26 mouse cellular contexts compared by ENCODE assay signal in the genomic region with DNA sequence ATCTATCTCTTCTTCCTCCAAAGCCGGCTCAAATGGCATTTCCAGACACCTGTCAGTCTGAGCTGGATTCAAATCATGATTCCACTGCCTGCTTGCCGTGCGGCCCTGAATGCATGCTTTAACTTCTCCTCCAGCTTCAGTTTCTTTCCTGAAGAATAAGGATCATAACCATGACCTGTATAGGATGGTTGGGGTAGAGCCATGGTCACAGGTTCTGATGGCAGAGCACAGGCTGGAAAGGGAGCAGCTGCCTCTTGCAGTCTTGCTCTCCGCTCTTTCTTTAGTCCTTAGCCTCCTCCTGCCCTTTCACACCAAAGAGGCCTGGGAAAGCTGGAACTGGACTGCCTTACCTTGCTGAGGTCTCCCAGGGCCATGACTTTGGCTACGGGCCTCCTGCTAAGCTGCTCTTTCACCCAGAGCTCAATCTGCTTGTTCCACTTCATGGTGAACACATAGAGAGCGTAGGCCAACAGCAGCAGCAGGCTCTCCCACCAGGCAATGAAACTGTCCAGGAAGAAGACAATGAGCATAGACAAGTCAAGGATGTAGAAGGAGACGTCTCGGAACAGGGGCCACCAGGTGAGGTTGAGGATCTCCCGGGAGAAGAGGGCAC. TPM values are rescaled to one million over a fixed set of nuclear protein-coding genes. Genes with fewer than 3 reads are reported as not detected.
A peak's percentile ranks its signal among the peaks of the same experiment; 100 is the strongest.
DNase-seq lines count a peak whose midpoint lies in the region; ATAC-seq and TF ChIP-seq lines count a peak whose summit lies in the region.
"Had no signal": no experiment of that assay in that cellular context is flagged by ENCODE, and none has a peak within 500 bp of the region (broad histone marks: within the 10 kb centered on the region; RNA-seq: fewer than 3 reads in every experiment).

No protein-coding gene starts in this region.

- H3K4me3 ChIP-seq in CH12.LX (replicated peaks in 1 of 3; ENCODE audit: low read depth in 2 of 3, low read length in 2 of 3, poor library complexity in 1 of 3) (no peak overlapping the region), E14TG2a.4 (replicated peaks; ENCODE audit: low read length) (0 out of 2 replicates have a peak overlapping the region, but pooled peaks have one; percentile 10), MEL (ENCODE audit: control insufficient read depth in 1 of 2, insufficient read depth in 1 of 2, low read depth in 2 of 2, low read length in 2 of 2) (no peak overlapping the region)
- H3K4me3 ChIP-seq: embryonic facial prominence, embryonic 10.5 days; embryonic facial prominence, embryonic 12.5 days; erythroblast, embryonic 14.5 days; forebrain, embryonic 10.5 days; forebrain, embryonic 12.5 days; gastrocnemius, adult 2 months had no signal

- TF ChIP-seq CTCF in CH12.LX (conservative IDR thresholded peaks at IDR 0.05 in 1 of 2, IDR thresholded peaks at IDR 0.05 in 1 of 2; ENCODE audit: low read depth in 2 of 2, low read length in 2 of 2) (no peak), E14TG2a.4 (conservative IDR thresholded peaks at IDR 0.05; ENCODE audit: low read length) (no peak), MEL (IDR thresholded peaks at IDR 0.05 in 2 of 3, conservative IDR thresholded peaks at IDR 0.05 in 1 of 3; ENCODE audit: control insufficient read depth in 1 of 3, insufficient read depth in 1 of 3, low read depth in 2 of 3, low read length in 3 of 3, poor library complexity in 1 of 3, severe bottlenecking in 1 of 3) (no peak)

- ATAC-seq in activated CD4-positive, CD25-positive, alpha-beta regulatory T cell, adult 4 months = no peak
- ATAC-seq: forebrain, embryonic 14.5 days; forebrain, embryonic 16.5 days had no signal

- DNase-seq in adrenal gland, postnatal 14 days = peak; percentile 61
- no peak for DNase-seq in adrenal gland, postnatal 4 days (ENCODE audit: low spot score in 2 of 2)
- DNase-seq in CH12.LX (ENCODE audit: extremely low read depth) (no peak), MEL (ENCODE audit: low read depth, low spot score) (peak; percentile 54)
- DNase-seq in cerebellum, adult 8-10 months = no peak
- DNase-seq in lung, adult 18-20 months = no peak
- DNase-seq: adrenal gland, adult 2 months; adrenal gland, postnatal 25 days; cerebellum, adult 11 months; cerebellum, adult 18-20 months; cerebellum, adult 9-10 months; cerebellum, postnatal 10 days; cerebellum, postnatal 25 days; gastrocnemius, adult 2 months had no signal

- H3K9me3 ChIP-seq in CH12.LX (replicated peaks; ENCODE audit: low read length) (no peaks in the 10 kb centered on the region), E14TG2a.4 (ENCODE audit: low read length) (no peaks in the 10 kb centered on the region), MEL (replicated peaks; ENCODE audit: insufficient read depth, low read length) (no peaks in the 10 kb centered on the region)
- H3K9me3 ChIP-seq: embryonic facial prominence, embryonic 10.5 days; embryonic facial prominence, embryonic 12.5 days; forebrain, embryonic 10.5 days; forebrain, embryonic 12.5 days; G1E had no signal

- no peak overlapping the region for H3K4me2 ChIP-seq in CH12.LX (ENCODE audit: insufficient read depth, low read depth, poor library complexity, severe bottlenecking)
- H3K4me2 ChIP-seq: embryonic facial prominence, embryonic 12.5 days; forebrain, embryonic 12.5 days had no signal

- TF ChIP-seq EP300 in CH12.LX (IDR thresholded peaks at IDR 0.05; ENCODE audit: low read length) (no peak), MEL (IDR thresholded peaks at IDR 0.05; ENCODE audit: low read depth in 1 of 2, low read length in 2 of 2) (no peak)

- dilution Hi-C loops in CH12.LX (cut with MboI; ENCODE audit: extremely low pct_ligation_motif_present, extremely low pct_unique_long_range_greater_than_20kb, low sequenced_read_pairs) = no loop called here

- H3K79me2 ChIP-seq in CH12.LX (replicated peaks; ENCODE audit: control insufficient read depth, extremely low read depth, insufficient read depth, poor library complexity, severe bottlenecking) (no peaks in the 10 kb centered on the region), MEL (ENCODE audit: control insufficient read depth, insufficient read depth, low read length, poor library complexity) (no peaks in the 10 kb centered on the region)

- H3K27me3 ChIP-seq in CH12.LX (replicated peaks) (peaks cover 76% of the 10 kb centered on the region), E14TG2a.4 (ENCODE audit: insufficient read depth, low read length) (peaks cover 80% of the 10 kb centered on the region), MEL (ENCODE audit: control insufficient read depth in 1 of 2, insufficient read depth in 2 of 2, low read length in 2 of 2) (peaks cover 2% of the 10 kb centered on the region in 2 experiments; a peak in 2 of 4 replicates)

- TF ChIP-seq POLR2A in CH12.LX (IDR thresholded peaks at IDR 0.05; ENCODE audit: low read depth, low read length) (peak; percentile 62), MEL (IDR thresholded peaks at IDR 0.05; ENCODE audit: control insufficient read depth in 1 of 2, insufficient read depth in 1 of 2, low read depth in 1 of 2, low read length in 2 of 2, poor library complexity in 1 of 2) (peak; percentile 80 to 83; a peak in 3 of 4 replicates)

- H3K36me3 ChIP-seq in CH12.LX (replicated peaks in 1 of 2; ENCODE audit: control insufficient read depth in 1 of 2, insufficient read depth in 1 of 2, low read length in 1 of 2) = no peaks in the 10 kb centered on the region
- H3K36me3 ChIP-seq in E14TG2a.4 (ENCODE audit: insufficient read depth, low read length) = no peaks in the 10 kb centered on the region
- no peaks in the 10 kb centered on the region for H3K36me3 ChIP-seq in MEL (ENCODE audit: control insufficient read depth in 1 of 2, insufficient read depth in 2 of 2, low read length in 2 of 2)
- H3K36me3 ChIP-seq: embryonic facial prominence, embryonic 10.5 days; embryonic facial prominence, embryonic 12.5 days; forebrain, embryonic 10.5 days; forebrain, embryonic 12.5 days; G1E had no signal

- H3K27ac ChIP-seq in CH12.LX (ENCODE audit: insufficient read depth, low read depth) (no peak overlapping the region), MEL (ENCODE audit: control insufficient read depth, low read depth, low read length) (no peak overlapping the region)
- H3K27ac ChIP-seq: embryonic facial prominence, embryonic 10.5 days; embryonic facial prominence, embryonic 12.5 days; forebrain, embryonic 10.5 days; forebrain, embryonic 12.5 days; gastrocnemius, adult 2 months had no signal

- no peak overlapping the region for H3K9ac ChIP-seq in CH12.LX (ENCODE audit: insufficient read depth, low read depth)
- H3K9ac ChIP-seq in MEL (ENCODE audit: control insufficient read depth, low read depth, low read length, poor library complexity, severe bottlenecking) = no peak overlapping the region
- H3K9ac ChIP-seq: embryonic facial prominence, embryonic 12.5 days; forebrain, embryonic 12.5 days had no signal

- TF ChIP-seq RAD21 in CH12.LX (IDR thresholded peaks at IDR 0.05; ENCODE audit: low read depth, low read length) (no peak), MEL (IDR thresholded peaks at IDR 0.05; ENCODE audit: low read depth, low read length) (no peak)

- in situ Hi-C loops in CH12.LX (cut with MboI; ENCODE audit: low pct_ligation_motif_present, low pct_unique_long_range_greater_than_20kb, low sequenced_read_pairs) = loop anchor here (25.0 kb wide), 1 partner anchor 635 kb away; no protein-coding TSS in a partner anchor

- H3K4me1 ChIP-seq in CH12.LX (ENCODE audit: control insufficient read depth in 1 of 2, insufficient read depth in 2 of 2) (peaks cover 0 to 12% of the 10 kb centered on the region in 2 experiments; a peak in 2 of 4 replicates), E14TG2a.4 (replicated peaks; ENCODE audit: low read depth, low read length) (peaks cover 35% of the 10 kb centered on the region), MEL (ENCODE audit: control insufficient read depth in 1 of 2, insufficient read depth in 2 of 2, low read length in 2 of 2) (no peaks in the 10 kb centered on the region)
- H3K4me1 ChIP-seq: embryonic facial prominence, embryonic 12.5 days; forebrain, embryonic 12.5 days had no signal

TF ChIP-seq in CH12.LX, 34 proteins besides CTCF, POLR2A, EP300 and RAD21 (continues in another document):
- TF ChIP-seq ETS1 (conservative IDR thresholded peaks at IDR 0.05; ENCODE audit: low read depth, low read length) (no peak), HCFC1 (IDR thresholded peaks at IDR 0.05; ENCODE audit: low read depth, low read length) (no peak), MXI1 (IDR thresholded peaks at IDR 0.05; ENCODE audit: low read depth, low read length) (no peak), MAFK (IDR thresholded peaks at IDR 0.05; ENCODE audit: insufficient replicate concordance, low read length) (no peak), ZMIZ1 (IDR thresholded peaks at IDR 0.05; ENCODE audit: low read depth, low read length) (peak; percentile 88; the same call in 1 of the 2 replicates)

TF ChIP-seq in MEL, 35 proteins besides CTCF, POLR2A, EP300 and RAD21 (continues in another document):
- no peak for TF ChIP-seq MEF2A (IDR thresholded peaks at IDR 0.05; ENCODE audit: extremely low read depth, insufficient replicate concordance, low read depth, low read length, poor library complexity, severe bottlenecking)
- TF ChIP-seq HCFC1 (IDR thresholded peaks at IDR 0.05; ENCODE audit: low read depth, low read length) = peak; percentile 35; the same call in 1 of the 2 replicates
- TF ChIP-seq ZMIZ1 (IDR thresholded peaks at IDR 0.05; ENCODE audit: low read depth, low read length) = peak; percentile 99
- TF ChIP-seq KAT2A (conservative IDR thresholded peaks at IDR 0.05; ENCODE audit: low read depth, low read length) = no peak
- TF ChIP-seq POLR2AphosphoS2 (IDR thresholded peaks at IDR 0.05; ENCODE audit: low read length) = peak; percentile 78

RNA-seq across cellular contexts. Expression of a gene that starts 3.8 kb away (rescaled TPM):
- 0.07 and 0.15 TPM in 2 replicates for total RNA-seq in adrenal gland, postnatal 14 days (2021)
- under 1 TPM in 1 of 2 experiments, not detected in 1; 0.08 TPM for total RNA-seq in adrenal gland, postnatal 4 days (2021)
- total RNA-seq in CH12.LX (2012; rRNA removed) (under 0.01 and 0.04 TPM in 2 replicates), CH12.LX (2014; rRNA removed) (not detected in 2 replicates), MEL (2012; rRNA removed) (not detected in 2 replicates)
- polyA plus RNA-seq in CH12.LX (2012; ENCODE audit: insufficient read length, low read depth) (0.05 and 0.11 TPM in 2 replicates), MEL (2012; ENCODE audit: insufficient read depth in 1 of 2, insufficient read length in 2 of 2, low read depth in 1 of 2, low replicate concordance in 2 of 2, missing spikeins in 1 of 2) (under 1 TPM in 1 of 2 experiments, not detected in 1; 0.07 TPM)
- polyA plus RNA-seq in activated CD4-positive, CD25-positive, alpha-beta regulatory T cell, adult 4 months (2017; shearing (Covaris generic)) = under 1 TPM; 0.14 to 0.15 TPM
- total RNA-seq: adrenal gland, adult 2 months; adrenal gland, postnatal 25 days; gastrocnemius, adult 2 months had no signal
- polyA plus RNA-seq: adrenal gland, adult 2 months; C2C12; embryonic facial prominence, embryonic 14.5 days; erythroblast, embryonic 14.5 days; G1E had no signal

RNA-seq across cellular contexts. Expression of a gene that starts 13.1 kb away (rescaled TPM):
- total RNA-seq in adrenal gland, postnatal 14 days (2021) = 27.2 and 30.1 TPM in 2 replicates
- 10 to 100 TPM; 36.8 to 37.0 TPM for total RNA-seq in adrenal gland, postnatal 4 days (2021)
- total RNA-seq in CH12.LX (2012; rRNA removed) (30.1 and 38.2 TPM in 2 replicates), CH12.LX (2014; rRNA removed) (51.9 and 52.9 TPM in 2 replicates), MEL (2012; rRNA removed) (35.9 and 37.9 TPM in 2 replicates)
- polyA plus RNA-seq in CH12.LX (2012; ENCODE audit: insufficient read length, low read depth) (55.8 and 58.2 TPM in 2 replicates), MEL (2012; ENCODE audit: insufficient read depth in 1 of 2, insufficient read length in 2 of 2, low read depth in 1 of 2, low replicate concordance in 2 of 2, missing spikeins in 1 of 2) (10 to 100 TPM in 1 of 2 experiments, not detected in 1; 54.1 TPM)
- 10 to 100 TPM; 33.5 to 43.9 TPM for polyA plus RNA-seq in activated CD4-positive, CD25-positive, alpha-beta regulatory T cell, adult 4 months (2017; shearing (Covaris generic))

Comparison
In these comparisons a context has a peak if more than half of its experiments do, and no peak if none do; other contexts are left out.
1. DNase-seq: peak in adrenal gland, postnatal 14 days (single experiment) and MEL (single experiment); none in adrenal gland, postnatal 4 days (0 of 2), CH12.LX (single experiment), cerebellum, adult 8-10 months (single experiment) and lung, adult 18-20 months (0 of 2).